Mouse (Mus musculus): Measurements from ENCODE around the gene Dusp11.
A peak's percentile ranks its signal among the peaks of the same experiment; 100 is the strongest.

DNA sequence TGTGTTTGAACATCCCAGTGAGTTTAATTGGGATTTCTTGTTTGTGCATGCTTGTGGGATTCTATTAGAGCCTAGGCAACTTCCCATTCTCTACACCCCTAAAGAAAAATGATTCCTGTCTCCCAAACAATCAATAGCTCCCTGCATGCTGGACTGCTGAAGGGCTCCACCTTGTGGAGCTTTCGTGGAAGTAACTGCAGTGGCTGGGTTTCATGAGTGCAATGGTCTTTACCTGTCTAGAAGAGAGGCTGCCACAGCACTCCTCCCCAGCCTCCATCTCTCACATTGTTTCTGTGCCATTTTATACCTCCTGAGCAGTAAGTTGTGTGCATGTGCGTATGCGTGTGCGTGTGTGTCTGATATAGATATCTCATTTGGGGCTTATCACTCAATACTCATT lies 48.5 kb upstream of the Dusp11 start:
- TF ChIP-seq CTCF (IDR thresholded peaks at IDR 0.05; ENCODE audit: low read depth) (peak; percentile 84), EP300 (IDR thresholded peaks at IDR 0.05; ENCODE audit: low read depth) (no peak)

Measured in liver, postnatal 0 days (tissue).